Mouse (Mus musculus): ENCODE measurements around the gene Heatr1.
"Not testable (repeated sequence)": the region's sequence is repeated elsewhere in the genome, so short reads cannot be mapped to it uniquely, and the experiment has no call there.

Gene Heatr1

GRCm38 (mm10) chr13:12453150-12453549 is 58.3 kb downstream of the Heatr1 start:
- DNase-seq (ENCODE audit: extremely low read depth, low read depth, low spot score) = no peak

- DNase-seq (ENCODE audit: extremely low read depth, low read depth, low spot score) = no peak
Measured at GRCm38 (mm10) chr13:12454686-12455390, 60.0 kb downstream of the Heatr1 start.

DNA sequence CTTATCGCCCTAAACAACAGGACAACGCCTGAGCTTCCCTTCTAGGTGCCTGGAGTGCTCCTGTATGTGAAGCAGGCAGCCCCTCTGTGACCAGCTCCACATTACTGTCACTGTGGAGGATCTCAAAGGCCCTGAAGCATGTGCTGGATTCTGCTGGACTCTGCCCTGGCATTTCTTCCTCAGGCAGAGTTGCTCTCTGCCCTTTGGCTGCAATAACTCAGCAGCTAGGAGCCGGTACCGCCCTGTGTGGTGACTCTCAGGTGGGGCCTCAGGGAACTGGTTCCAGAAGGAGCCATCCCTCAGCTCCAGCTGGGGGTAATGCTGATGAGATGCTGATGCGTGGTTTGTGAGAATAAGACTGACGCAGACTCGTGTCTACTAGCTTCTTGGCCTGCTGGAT is 61.9 kb downstream of the Heatr1 start:
- DNase-seq (ENCODE audit: extremely low read depth, low read depth, low spot score) = no peak

DNA sequence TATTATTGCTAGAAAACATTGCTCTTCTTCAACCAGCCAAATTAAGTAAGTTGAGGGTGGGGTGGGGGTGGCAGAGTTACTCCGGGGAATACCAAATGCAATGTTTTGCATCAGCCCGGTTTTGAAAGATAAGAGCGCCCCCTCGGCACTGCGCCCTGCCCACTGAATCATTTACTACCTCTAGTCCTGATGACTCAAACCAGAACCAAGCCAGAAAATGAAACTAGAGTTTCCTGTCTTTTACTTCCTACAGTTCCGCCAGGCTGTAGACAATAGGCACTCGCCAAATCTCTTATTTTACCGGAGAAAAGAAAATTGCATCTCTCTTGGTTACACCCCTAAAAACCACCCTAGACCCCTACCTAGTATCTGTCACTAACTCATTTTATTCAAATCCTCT is 65.6 kb downstream of the Heatr1 start:
- no peak for DNase-seq (ENCODE audit: extremely low read depth, low read depth, low spot score)

DNA sequence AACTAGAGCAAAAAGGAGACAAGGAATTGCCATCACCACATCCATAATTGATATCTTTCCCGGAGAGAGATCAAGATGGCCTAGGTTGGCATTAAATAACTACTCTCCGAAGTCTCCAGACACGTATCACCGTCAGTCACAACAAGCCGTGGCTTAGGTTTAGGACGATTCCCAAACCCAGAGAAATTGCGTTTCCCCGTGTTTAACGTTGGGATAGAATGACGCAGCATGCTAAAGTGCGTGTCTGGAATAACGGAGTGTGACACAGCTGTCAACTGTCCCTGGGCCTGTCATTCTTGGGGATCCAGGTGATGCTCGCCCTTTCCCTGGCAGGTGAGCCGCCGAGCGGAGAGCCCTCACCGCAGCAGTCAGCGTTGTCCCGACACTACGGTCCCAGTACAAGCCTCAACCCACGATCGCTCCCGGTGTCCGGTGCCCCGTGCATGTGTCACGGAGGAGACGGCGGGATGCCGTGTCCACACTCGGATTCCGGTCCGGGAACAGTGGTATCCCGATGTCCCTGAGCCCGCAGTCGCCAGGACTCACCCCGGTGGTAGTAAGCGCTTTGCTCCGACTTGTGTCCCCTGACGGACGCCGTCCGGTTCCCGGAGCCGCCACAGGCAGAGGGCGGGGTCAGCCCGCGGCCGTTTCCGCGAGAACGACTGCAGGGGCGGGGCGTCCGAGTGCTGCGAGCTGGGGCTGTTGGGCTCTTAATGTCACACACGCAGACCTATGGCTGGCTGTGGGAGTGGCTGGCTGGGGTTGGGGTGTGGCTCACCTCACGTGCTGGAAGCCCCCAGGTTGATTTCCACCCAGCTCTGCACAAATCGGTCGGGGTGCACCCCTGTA is 66.3 kb downstream of the Heatr1 start:
- DNase-seq (ENCODE audit: extremely low read depth, low read depth, low spot score) = no peak

GRCm38 (mm10) chr13:12461730-12462119 is 66.9 kb downstream of the Heatr1 start:
- DNase-seq (ENCODE audit: extremely low read depth, low read depth, low spot score) = no peak

- DNase-seq (ENCODE audit: extremely low read depth, low read depth, low spot score) = no peak
Measured at GRCm38 (mm10) chr13:12462623-12463022, 67.8 kb downstream of the Heatr1 start.

DNA sequence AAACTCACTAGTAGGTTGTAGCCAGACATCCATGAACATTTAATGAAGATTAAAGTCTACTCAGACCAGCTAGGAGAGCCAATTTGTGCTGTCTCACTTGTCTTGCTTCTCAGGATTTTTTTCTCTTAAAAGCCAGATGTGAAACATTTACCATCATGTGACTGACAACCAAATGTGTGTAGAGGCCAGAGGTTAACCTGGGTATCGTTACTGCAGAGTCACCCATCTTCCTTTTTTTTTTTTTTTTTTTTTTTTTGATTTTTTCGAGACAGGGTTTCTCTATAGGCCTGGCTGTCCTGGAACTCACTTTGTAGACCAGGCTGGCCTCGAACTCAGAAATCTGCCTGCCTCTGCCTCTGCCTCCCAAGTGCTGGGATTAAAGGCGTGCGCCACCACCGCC is 69.3 kb downstream of the Heatr1 start:
- not testable (repeated sequence) for DNase-seq (ENCODE audit: extremely low read depth, low read depth, low spot score)

DNA sequence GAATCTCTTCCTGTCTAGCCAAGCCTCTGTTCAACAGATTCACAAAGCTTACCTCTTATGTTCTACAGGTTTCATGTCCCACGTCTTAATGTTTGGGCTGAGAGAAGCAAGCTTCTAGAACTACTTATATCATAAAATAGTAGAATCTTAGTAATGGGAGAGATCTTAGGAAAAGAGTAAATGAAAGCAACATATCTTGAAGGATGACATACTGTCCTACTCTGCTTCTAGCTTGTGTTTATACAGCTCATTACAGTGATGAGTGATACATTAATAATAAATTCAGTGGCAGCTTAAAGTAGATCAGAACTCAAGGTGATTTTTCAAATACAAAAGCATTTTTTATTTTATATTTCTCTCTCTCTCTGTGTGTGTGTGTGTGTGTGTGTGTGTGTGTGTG is 70.0 kb downstream of the Heatr1 start, which contains the start of gene Lgals8:
Gene Lgals8 (minus strand): TSS at position 101 of the 400 bp plus-strand sequence.
- no peak for DNase-seq (ENCODE audit: extremely low read depth, low read depth, low spot score)

DNA sequence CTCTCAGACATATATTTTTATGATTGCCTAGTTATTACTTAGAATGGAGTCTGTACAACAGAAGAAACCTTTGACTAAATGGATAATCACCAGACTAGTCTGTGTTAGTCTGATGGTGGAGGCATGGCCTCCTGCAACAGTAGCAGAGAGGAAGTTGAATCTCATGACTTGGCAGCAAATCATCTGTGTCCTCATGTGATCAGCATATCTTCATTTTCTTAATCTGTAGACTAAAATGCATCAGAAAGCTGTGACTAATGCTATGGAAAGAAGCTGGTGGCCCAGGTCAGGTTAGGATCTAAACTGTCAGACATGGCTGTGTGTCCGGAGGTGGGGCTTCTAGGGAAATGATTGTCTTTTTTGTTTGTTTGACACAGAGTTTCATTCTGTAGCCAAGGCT is 73.7 kb downstream of the Heatr1 start:
- no peak for DNase-seq (ENCODE audit: extremely low read depth, low read depth, low spot score)

DNA sequence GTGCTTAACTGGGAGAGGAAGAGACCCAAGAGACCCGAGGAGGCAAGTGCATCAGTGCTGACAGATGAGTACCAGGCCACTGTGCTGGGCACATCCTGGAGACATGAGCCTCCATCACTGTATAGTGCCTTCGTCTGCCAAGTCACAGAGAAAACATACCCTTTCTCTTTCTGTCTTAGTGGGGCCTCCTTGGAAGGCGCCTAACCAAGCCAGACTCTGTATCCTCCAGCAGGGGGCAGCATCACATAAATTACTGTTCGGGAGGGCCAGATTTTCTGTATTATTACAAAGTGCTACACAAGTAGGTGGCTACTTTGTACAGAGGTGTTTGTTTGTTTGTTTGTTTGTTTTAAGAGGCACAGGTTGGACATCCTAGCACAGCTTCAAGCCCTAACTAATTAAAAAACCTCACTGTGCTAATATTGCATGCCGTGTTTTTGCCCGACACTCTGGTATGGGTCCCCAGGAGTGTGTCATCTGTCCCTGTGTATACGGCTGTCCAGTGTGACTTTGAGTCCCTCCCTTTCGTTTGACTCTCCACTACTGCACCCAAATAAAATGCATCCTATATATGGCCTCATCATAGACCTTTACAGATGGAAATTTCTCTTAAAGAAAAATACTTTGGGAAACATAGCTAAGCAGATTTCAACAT is 79.0 kb downstream of the Heatr1 start:
- DNase-seq (ENCODE audit: extremely low read depth, low read depth, low spot score) = no peak

GRCm38 (mm10) chr13:12475239-12475638 is 80.4 kb downstream of the Heatr1 start:
- no peak for DNase-seq (ENCODE audit: extremely low read depth, low read depth, low spot score)

DNA sequence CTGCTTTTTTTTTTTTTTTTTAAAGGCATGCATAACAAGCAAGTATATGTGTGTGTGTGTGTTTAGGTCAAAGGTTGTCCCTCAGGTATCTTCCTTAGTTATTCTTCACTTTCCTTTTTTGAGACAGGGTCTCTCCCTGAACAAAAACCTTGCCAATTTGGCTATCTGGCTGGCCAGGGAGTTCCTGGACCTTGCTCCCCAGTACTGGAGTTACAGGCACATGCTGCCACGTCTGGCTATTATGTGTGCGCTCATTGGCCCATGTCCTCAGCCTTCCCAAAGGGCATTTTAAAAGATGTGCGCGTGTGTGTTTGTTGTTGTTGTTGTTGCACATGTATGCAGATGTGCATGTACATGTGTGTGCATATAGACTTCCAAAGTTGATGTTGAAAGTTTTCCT is 82.1 kb downstream of the Heatr1 start:
- DNase-seq (ENCODE audit: extremely low read depth, low read depth, low spot score) = no peak

DNA sequence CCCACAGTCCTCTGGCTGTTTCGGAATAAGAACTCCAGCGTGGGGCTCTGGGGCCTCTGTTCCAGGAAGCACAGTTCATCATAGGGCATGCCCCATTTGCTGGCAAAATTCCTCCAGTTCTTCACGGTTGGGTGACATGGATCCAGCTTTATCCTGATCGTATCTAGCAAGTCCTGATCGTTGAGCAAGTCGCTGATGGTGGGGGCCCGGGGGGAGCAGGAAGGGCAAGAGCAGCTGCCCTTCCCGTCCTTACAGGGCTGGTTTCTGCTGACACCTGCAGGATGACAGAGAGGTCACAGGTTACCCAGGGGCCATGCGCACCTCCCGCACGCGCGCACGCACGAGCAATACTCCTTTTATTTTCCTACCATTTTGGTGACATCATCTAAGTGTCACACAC is 83.5 kb downstream of the Heatr1 start:
- DNase-seq (ENCODE audit: extremely low read depth, low read depth, low spot score) = no peak

DNA sequence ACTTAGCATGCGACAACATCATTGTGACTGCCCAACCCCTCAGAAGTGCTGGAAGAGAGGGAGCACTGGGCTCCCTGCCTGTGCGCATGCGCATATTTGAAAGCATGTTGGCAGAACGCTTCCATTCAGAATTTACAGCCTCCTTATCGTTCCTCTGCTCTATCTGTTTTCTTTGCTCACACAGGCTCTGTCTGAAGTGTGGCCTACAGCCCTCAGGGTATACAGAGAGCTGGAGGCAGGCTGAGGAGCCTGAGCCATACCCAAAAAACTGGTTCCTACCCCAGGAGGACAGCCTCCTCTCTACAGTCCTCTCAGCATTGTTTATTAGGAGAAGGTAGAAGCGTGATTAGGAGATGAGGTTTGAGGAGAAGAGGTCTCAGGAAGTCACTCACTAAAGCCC is 85.0 kb downstream of the Heatr1 start:
- no peak for DNase-seq (ENCODE audit: extremely low read depth, low read depth, low spot score)

- DNase-seq (ENCODE audit: extremely low read depth, low read depth, low spot score) = peak; percentile 62
Measured at GRCm38 (mm10) chr13:12485197-12485596, 90.4 kb downstream of the Heatr1 start.

- peak; percentile 69 for DNase-seq (ENCODE audit: extremely low read depth, low read depth, low spot score)
Measured at GRCm38 (mm10) chr13:12485640-12486039, 90.8 kb downstream of the Heatr1 start.

All from fat pad, adult 2 months (tissue).